22 mouse cellular contexts compared by ENCODE assay signal in the genomic region with DNA sequence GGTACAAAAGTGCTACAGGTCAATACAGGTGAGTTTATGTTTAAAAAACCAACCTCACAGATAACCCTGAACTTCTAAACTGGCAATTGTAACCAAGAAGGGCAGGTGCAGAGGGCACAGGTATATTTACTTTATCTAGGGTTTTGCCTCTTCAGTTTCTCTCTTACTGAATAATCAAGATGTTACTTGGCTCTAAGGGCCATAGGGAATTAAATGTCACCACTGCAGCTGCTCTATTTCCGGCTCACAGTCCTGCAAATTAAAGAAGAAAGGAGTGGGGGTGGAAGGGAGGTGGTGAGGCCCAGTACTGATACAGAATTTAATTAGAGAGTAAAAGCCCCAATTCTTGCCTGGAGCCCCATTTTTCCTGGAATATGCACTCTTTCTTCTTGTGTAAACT.
"Had no signal": no experiment of that assay in that cellular context is flagged by ENCODE, and none has a peak within 500 bp of the region (broad histone marks: within the 10 kb centered on the region; RNA-seq: fewer than 3 reads in every experiment).

No protein-coding gene starts in this region.

- H3K9me3 ChIP-seq: kidney, embryonic 15.5 days; limb, embryonic 12.5 days; limb, embryonic 15.5 days; liver, embryonic 13.5 days; lung, embryonic 15.5 days; midbrain, embryonic 12.5 days; midbrain, embryonic 15.5 days; neural tube, embryonic 12.5 days; neural tube, embryonic 15.5 days; stomach, embryonic 15.5 days had no signal

- H3K27ac ChIP-seq: kidney, embryonic 15.5 days; layer of hippocampus, adult 2 months; limb, embryonic 12.5 days; limb, embryonic 15.5 days; liver, embryonic 13.5 days; lung, embryonic 15.5 days; macrophage; midbrain, embryonic 12.5 days; midbrain, embryonic 15.5 days; neural tube, embryonic 12.5 days; neural tube, embryonic 15.5 days; stomach, embryonic 15.5 days had no signal

- H3K4me3 ChIP-seq: kidney, embryonic 15.5 days; layer of hippocampus, adult 2 months; limb, embryonic 12.5 days; limb, embryonic 15.5 days; liver, embryonic 13.5 days; lung, embryonic 15.5 days; midbrain, embryonic 12.5 days; midbrain, embryonic 15.5 days; neural tube, embryonic 12.5 days; neural tube, embryonic 15.5 days; stomach, embryonic 15.5 days had no signal

- H3K36me3 ChIP-seq: kidney, embryonic 15.5 days; limb, embryonic 12.5 days; limb, embryonic 15.5 days; lung, embryonic 15.5 days; midbrain, embryonic 12.5 days; midbrain, embryonic 15.5 days; neural tube, embryonic 12.5 days; neural tube, embryonic 15.5 days; stomach, embryonic 15.5 days had no signal

- H3K4me1 ChIP-seq: limb, embryonic 12.5 days; limb, embryonic 15.5 days; neural tube, embryonic 12.5 days; neural tube, embryonic 15.5 days; stomach, embryonic 15.5 days had no signal

- H3K4me2 ChIP-seq: kidney, embryonic 15.5 days; limb, embryonic 12.5 days; limb, embryonic 15.5 days; liver, embryonic 13.5 days; lung, embryonic 15.5 days; midbrain, embryonic 12.5 days; midbrain, embryonic 15.5 days; neural tube, embryonic 12.5 days; neural tube, embryonic 15.5 days; stomach, embryonic 15.5 days had no signal

- H3K27me3 ChIP-seq: kidney, embryonic 15.5 days; limb, embryonic 12.5 days; limb, embryonic 15.5 days; liver, embryonic 13.5 days; lung, embryonic 15.5 days; midbrain, embryonic 12.5 days; midbrain, embryonic 15.5 days; neural tube, embryonic 12.5 days; neural tube, embryonic 15.5 days; stomach, embryonic 15.5 days had no signal

- DNase-seq: kidney, adult 11 months; kidney, adult 8-10 months; kidney, postnatal 25 days; layer of hippocampus, adult 9-11 months; left cerebral cortex, postnatal 4 days; liver, embryonic 13.5 days; lung, postnatal 14 days; right cerebral cortex, adult 18-20 months; right cerebral cortex, postnatal 14 days; spleen, adult 18-20 months; thymus, postnatal 36 days had no signal

- ATAC-seq: midbrain, embryonic 15.5 days had no signal

- H3K9ac ChIP-seq: kidney, embryonic 15.5 days; limb, embryonic 12.5 days; limb, embryonic 15.5 days; liver, embryonic 13.5 days; lung, embryonic 15.5 days; midbrain, embryonic 12.5 days; midbrain, embryonic 15.5 days; neural tube, embryonic 12.5 days; neural tube, embryonic 15.5 days; stomach, embryonic 15.5 days had no signal
